Mouse (Mus musculus) erythroblast, embryonic 14.5 days (primary cell): ENCODE measurements around the gene Pde3a.

Experiments
- GATA1 ChIP-seq: IDR thresholded peaks from 2 replicates; pipeline ENCODE4 v1.6.1; 2012; ENCODE audit warnings: low read length, inconsistent platforms, mixed read lengths
- TAL1 ChIP-seq: IDR thresholded peaks from 3 replicates; pipeline ENCODE4 v1.6.1; 2012; ENCODE audit warnings: low read length, inconsistent platforms, mixed read lengths

- TF ChIP-seq GATA1 (no peak), TAL1 (no peak)
These were observed 154.9 kb downstream of the Pde3a start for GRCm38 (mm10) chr6:141403943-141404342.
